Mouse (Mus musculus): ENCODE measurements around the gene Gm13762.

Gene Gm13762

DNA sequence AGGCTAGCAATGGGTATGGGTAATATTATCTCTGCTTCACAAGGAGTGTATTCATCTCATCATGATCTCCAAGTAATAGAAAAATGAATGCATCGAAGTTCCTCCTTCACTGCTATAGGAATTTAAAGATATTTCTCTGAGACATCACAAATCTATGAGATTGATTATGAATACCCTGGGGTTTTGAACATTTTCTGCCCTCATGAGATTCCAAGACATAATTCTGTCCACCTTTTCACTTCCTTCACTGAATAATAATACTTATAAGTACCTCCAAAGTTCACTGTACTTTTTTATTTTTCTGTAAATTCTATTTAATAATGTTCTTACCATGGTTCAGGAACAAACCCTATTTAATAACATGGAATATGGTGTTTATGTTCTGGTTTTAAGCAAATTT, at the start of gene Gm13762:
TSS of gene Gm13762 (minus strand) at position 101 of the 400 bp plus-strand sequence.
- TF ChIP-seq GATA4 (IDR thresholded peaks at IDR 0.05; ENCODE audit: insufficient replicate concordance, low read length), result no peak

DNA sequence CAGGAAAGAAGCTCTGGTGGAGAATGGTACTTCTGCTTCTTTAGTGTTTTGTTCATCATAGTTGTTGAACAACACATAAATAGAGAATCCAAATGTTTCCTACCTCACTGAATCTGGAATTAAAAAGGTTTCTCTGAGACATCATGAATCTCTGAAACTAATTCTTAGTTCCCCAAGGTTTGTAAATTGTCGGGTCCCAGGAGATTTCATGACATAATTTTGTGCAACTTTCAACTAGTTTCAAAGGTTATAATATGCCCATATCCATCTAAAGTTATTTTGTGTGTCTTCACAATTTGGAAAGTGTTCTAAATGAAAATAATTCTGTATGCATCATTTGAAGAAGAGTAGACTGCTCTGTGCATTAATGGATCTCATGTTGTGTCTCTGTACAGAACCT, 38.2 kb upstream of the Gm13762 start, which contains the start of gene Olfr1216:
TSS of gene Olfr1216 (minus strand) at position 101 of the 400 bp plus-strand sequence.
- no peak for TF ChIP-seq GATA4 (IDR thresholded peaks at IDR 0.05; ENCODE audit: insufficient replicate concordance, low read length)

- no peak for TF ChIP-seq GATA4 (IDR thresholded peaks at IDR 0.05; ENCODE audit: insufficient replicate concordance, low read length)
Measured at GRCm38 (mm10) chr2:89006873-89007272, 26.8 kb upstream of the Gm13762 start, which contains the start of gene Olfr1215. Gene Olfr1215, minus strand, starts transcription at chr2:89006973.

DNA sequence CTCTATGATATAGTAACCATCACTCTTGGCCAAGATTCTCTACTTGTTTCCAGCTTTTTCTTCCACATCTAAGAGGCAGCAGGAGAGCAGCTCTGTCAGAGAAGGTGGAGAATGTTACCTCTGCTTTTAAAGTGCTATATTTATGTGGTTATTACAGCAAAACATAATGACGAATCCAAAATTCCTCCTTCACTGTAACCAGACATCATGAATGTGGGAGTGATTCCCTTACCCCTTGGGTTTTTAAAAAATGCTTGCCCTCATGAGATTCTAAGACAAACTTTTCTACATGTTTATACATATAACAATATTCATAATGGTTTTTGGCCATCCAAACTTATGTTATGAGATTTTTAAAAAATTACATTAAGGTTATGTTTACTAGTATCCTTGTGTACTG, 12.5 kb upstream of the Gm13762 start, which contains the start of gene Olfr1214:
TSS of gene Olfr1214 (minus strand) at position 101 of the 400 bp plus-strand sequence.
- TF ChIP-seq GATA4 (IDR thresholded peaks at IDR 0.05; ENCODE audit: insufficient replicate concordance, low read length), result no peak

DNA sequence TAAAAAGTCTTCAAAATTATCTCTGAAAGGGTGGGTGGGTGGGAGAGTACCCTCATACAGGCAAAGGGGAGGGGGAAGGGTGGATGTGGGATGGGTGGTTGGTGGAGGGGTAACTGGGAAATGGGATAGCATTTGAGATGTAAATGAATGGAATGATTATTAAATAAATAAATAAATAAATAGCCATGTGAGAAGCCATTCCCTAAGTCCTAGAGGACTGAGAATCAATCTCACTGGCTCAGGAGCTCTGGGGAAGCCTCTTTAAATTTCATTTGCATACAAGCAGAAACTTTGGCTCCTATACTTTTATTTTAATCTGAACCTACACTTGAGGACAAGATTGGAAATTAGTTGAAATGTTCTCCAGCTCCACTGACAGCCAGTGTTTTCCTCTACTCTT, 26.4 kb downstream of the Gm13762 start, which contains the start of gene Olfr1212:
TSS of gene Olfr1212 (plus strand) at position 301 of the 400 bp plus-strand sequence.
- no peak for TF ChIP-seq GATA4 (IDR thresholded peaks at IDR 0.05; ENCODE audit: insufficient replicate concordance, low read length)

DNA sequence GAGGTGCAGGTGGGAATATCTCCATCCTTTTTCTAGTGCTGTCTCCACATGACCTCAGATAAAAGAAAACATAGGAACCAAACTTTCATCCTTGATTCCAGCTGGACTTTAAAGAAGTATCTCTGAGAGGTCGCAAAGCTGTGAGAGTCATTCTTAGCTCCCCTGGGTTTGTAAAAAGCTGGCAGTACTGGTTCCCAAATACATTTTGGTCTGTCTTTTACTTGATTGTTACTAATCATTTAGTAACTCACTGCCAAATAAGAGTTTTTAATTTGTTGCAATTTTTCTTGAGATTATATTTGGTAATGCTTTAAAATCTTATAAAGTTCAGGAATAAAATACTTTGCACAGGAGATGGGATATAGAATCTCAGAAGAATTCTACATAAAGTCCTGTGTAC, 42.1 kb downstream of the Gm13762 start, which contains the start of gene Olfr1211:
TSS of gene Olfr1211 (minus strand) at position 101 of the 400 bp plus-strand sequence.
- TF ChIP-seq GATA4 (IDR thresholded peaks at IDR 0.05; ENCODE audit: insufficient replicate concordance, low read length), result no peak

Data from liver, adult (tissue).